Mouse (Mus musculus) adrenal gland, postnatal 36 days (tissue): ENCODE data around the gene Rbm47. TPM values are rescaled to one million over a fixed set of nuclear protein-coding genes. Genes with fewer than 3 reads are reported as not detected.

ENCODE experiments used
- DNase-seq, 2 experiments: peaks; one replicate each; pipeline ENCODE4 v3.0.0; 2021; ENCODE audit warnings: mixed read lengths in 1 of 2
- total RNA-seq, 2 experiments: library from RNA; stranded (reverse); gene quantifications; 2 replicates each; pipeline ENCODE4 v1.2.3; 2021

Rbm47 gene
- total RNA-seq, 2 experiments from 2014 or later, result 102 to 121 TPM

GRCm38 (mm10) chr5:66068068-66068920, 104.6 kb downstream of the Rbm47 start:
- DNase-seq, result no peak

GRCm38 (mm10) chr5:66067219-66067618, 105.7 kb downstream of the Rbm47 start:
- DNase-seq, result no peak

GRCm38 (mm10) chr5:66062930-66063220, 110.0 kb downstream of the Rbm47 start:
- DNase-seq, result peak; percentile 39 to 46

- no peak for DNase-seq
Measured at GRCm38 (mm10) chr5:66062046-66062929, 110.6 kb downstream of the Rbm47 start.

GRCm38 (mm10) chr5:66061667-66062045, 111.3 kb downstream of the Rbm47 start:
- no peak for DNase-seq

GRCm38 (mm10) chr5:66058844-66059243, 114.1 kb downstream of the Rbm47 start:
- DNase-seq, result peak in 1 of 2 experiments; percentile 35

- peak in 1 of 2 experiments; percentile 30 for DNase-seq
Measured at GRCm38 (mm10) chr5:66056680-66057079, 116.2 kb downstream of the Rbm47 start.

GRCm38 (mm10) chr5:66054394-66054793, 118.5 kb downstream of the Rbm47 start:
- DNase-seq, result no peak

GRCm38 (mm10) chr5:66052777-66053548, 120.0 kb downstream of the Rbm47 start:
- DNase-seq, result no peak

GRCm38 (mm10) chr5:66050841-66051240, 122.1 kb downstream of the Rbm47 start:
- DNase-seq, result peak; percentile 49 to 50

- peak in 1 of 2 experiments; percentile 24 for DNase-seq
Measured at GRCm38 (mm10) chr5:66046356-66046755, 126.6 kb downstream of the Rbm47 start.

GRCm38 (mm10) chr5:66043897-66044296, 129.0 kb downstream of the Rbm47 start:
- DNase-seq, result no peak

GRCm38 (mm10) chr5:66042651-66043340, 130.1 kb downstream of the Rbm47 start:
- DNase-seq, result no peak

GRCm38 (mm10) chr5:66040744-66041279, 132.1 kb downstream of the Rbm47 start:
- no peak for DNase-seq

GRCm38 (mm10) chr5:66039813-66040212, 133.1 kb downstream of the Rbm47 start:
- DNase-seq, result no peak

- DNase-seq, result no peak
Measured at GRCm38 (mm10) chr5:66037066-66037465, 135.9 kb downstream of the Rbm47 start.

GRCm38 (mm10) chr5:66036440-66037054, 136.4 kb downstream of the Rbm47 start:
- no peak for DNase-seq

- no peak for DNase-seq
Measured at GRCm38 (mm10) chr5:66034375-66035195, 138.3 kb downstream of the Rbm47 start.

- no peak for DNase-seq
Measured at GRCm38 (mm10) chr5:66032826-66033225, 140.1 kb downstream of the Rbm47 start.

- no peak for DNase-seq
Measured at GRCm38 (mm10) chr5:66031699-66032098, 141.2 kb downstream of the Rbm47 start.
